Mouse (Mus musculus) bone marrow macrophage, adult 2 months (primary cell): ENCODE measurements around the gene Gpld1.

Experiments
- CTCF ChIP-seq: IDR thresholded peaks from 2 replicates; pipeline ENCODE4 v1.5.1; 2012; ENCODE audit warnings: low read depth, mild to moderate bottlenecking, low read length, moderate library complexity
- POLR2A ChIP-seq: IDR thresholded peaks from 2 replicates; pipeline ENCODE4 v1.6.1; 2012; ENCODE audit warnings: mild to moderate bottlenecking, low read depth, low read length, borderline replicate concordance

DNA sequence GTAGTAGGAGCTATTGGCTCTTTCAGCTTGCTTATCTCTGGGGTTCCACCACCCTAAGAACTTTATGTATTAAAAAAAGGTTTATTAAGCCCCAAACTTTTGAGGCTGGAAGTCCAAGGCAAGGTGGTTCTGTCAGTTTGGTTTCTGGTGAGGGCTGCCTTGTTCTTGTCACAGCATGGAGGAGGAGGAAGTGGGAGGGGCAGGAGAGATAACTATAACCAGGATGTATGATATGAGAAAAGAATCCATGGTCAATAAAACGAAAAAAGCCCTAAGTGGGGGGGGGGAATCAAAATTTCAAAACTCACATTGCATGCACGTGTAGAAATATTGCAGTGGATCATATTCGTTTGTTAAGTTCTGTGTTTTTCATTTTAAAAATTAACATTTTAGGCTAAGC, 80.2 kb downstream of the Gpld1 start:
- no peak for TF ChIP-seq CTCF
- TF ChIP-seq POLR2A = no peak
